Mouse (Mus musculus): ENCODE measurements around the gene Ntn5. TPM values are rescaled to one million over a fixed set of nuclear protein-coding genes. Genes with fewer than 3 reads are reported as not detected.

Gene Ntn5
- 2.3 TPM for polyA plus RNA-seq (2021)

DNA sequence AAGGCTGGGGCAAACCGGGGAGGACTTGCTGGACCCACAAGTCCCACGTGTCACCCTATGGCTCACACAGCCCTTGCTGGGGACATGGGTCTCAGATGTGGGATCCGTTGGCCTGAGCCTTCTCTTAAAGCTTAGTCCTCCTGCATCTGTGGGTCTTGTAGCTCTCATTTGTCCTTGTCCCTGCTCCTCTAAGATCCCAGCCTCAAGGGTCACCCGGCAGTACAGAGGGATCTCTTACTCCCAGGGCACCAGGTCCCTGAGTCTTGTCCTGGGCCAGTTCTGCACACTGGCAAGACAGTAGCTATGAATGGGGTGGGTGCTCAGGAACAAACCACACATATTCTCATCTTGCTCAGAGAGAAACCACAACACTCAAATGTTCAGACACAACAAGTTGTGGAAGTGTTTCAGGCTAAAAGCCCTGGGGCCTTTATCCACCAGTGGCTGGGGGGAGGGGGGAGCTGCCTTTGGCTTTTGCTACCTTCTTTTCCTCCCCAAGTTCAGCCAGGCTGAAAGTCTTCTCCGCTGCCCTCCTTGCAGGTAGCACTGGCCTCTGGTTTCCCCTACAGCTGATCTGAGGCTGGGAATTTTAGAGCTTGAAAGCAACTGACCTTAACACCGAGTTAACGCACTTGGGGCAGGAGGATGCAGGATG, at the start of gene Ntn5:
Gene Ntn5 (plus strand): TSS at position 627 of the 655 bp plus-strand sequence.
- CTCF ChIA-PET, result interaction anchor here (0.8 to 5.1 kb wide), 28 partner anchors 8 to 207 kb away, joined by 3 to 74 read pairs (median 6); partner anchors contain the start of genes Dbp, Fut1, Fut2 and Hsd17b14
- POLR2A ChIA-PET, result interaction anchor here (1.6 to 2.3 kb wide), 2 partner anchors 17 to 21 kb away, joined by 6 to 17 read pairs; partner anchors contain the start of gene Dbp
- no peaks in the 10 kb centered on the region for H3K27me3 ChIP-seq
- in situ Hi-C loops (cut with MboI; ENCODE audit: low pct_unique_long_range_greater_than_20kb), result loop anchor here (5.0 to 10.0 kb wide), 3 partner anchors 91 to 206 kb away; no protein-coding TSS in a partner anchor
- DNase-seq (ENCODE audit: low read depth, low spot score), result no peak
- TF ChIP-seq CTCF (IDR thresholded peaks at IDR 0.05), result no peak
- no peak for ATAC-seq

DNA sequence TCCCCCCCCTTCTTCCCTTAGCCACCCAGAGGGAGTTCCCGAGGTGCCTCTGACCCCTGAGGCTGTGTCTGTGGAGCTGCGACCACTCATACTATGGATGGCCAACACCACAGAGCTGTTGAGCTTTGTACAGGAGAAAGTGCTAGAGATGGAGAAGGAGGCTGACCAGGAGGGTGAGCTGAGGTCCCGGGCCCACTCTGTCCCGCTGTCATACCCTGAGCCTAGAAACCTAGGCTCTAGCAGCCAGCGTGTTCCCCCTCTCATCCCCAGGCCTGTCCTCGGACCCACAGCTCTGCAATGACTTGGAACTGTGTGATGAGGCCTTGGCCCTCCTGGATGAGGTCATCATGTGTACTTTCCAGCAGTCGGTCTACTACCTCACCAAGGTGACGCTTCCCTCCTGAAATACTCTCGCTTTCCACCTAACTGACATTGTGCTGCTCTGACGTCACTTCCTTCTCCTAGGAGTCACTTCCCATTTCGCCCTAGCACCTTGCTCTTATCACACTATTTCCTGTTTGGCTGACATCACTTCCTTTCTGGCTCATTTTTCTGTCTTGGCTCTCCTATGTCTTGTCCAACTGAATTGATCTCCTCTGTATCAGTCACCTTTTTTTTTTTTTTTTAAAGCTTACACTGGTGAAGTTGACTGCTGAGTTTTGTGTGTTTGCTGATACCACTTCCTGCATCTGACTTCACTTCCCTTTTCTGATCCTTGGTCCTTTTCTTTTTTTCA, 48.7 kb upstream of the Ntn5 start:
- CTCF ChIA-PET, result interaction anchor here (1.3 kb wide), 1 partner anchor 11 kb away, joined by 3 read pairs; no protein-coding TSS in a partner anchor
- in situ Hi-C loops (cut with MboI; ENCODE audit: low pct_unique_long_range_greater_than_20kb), result no loop called here
- POLR2A ChIA-PET, result no interaction called here
- ATAC-seq, result no peak
- DNase-seq (ENCODE audit: low read depth, low spot score), result no peak
- no peak for TF ChIP-seq CTCF (IDR thresholded peaks at IDR 0.05)
- no peaks in the 10 kb centered on the region for H3K27me3 ChIP-seq

DNA sequence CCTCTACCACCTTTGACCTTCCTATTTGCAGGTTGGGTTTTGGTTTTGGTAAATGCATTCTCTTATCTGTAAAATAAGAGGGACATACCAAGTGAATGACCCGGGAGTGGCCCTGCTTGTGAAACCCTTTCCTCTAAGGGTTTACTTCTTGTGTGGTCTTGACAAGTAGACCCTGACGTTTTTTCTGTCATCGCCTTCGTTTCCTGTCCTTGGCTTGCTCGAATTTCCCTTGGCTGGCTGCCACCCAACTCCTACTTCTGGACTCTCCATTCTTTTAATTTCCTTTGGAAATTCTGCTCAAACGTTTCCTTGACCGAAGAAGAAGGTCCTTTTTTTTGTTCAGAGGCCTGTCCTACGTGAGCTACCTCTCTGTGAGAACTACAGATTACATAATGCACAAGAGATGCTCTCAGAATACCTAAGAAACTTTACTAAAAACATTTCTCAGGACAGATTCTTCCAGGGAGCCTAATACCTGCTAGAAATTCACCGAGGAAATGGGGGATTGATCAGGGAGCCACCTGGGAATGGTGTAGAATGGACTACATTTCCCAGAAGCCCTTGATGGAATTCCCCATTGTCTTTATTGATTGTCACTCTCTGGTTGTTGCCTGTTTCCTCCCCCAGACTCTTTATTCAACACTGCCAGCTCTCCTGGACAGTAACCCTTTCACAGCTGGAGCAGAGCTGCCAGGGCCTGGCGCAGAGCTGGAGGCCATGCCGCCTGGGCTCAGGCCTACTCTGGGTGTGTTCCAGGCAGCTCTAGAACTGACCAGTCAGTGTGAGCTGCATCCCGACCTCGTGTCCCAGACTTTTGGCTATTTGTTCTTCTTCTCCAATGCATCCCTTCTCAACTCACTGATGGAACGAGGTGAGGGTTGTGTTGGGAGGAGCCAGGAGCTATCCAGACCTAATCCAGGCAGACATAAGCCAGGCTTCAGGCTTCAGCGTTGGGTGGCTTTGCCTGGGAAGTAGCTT, 47.8 kb upstream of the Ntn5 start:
- ATAC-seq, result no peak
- ChIA-PET CTCF (interaction anchor here (1.3 to 1.6 kb wide), 2 partner anchors 12 to 43 kb away, joined by 3 to 4 read pairs; no protein-coding TSS in a partner anchor), POLR2A (no interaction called here)
- H3K27me3 ChIP-seq, result no peaks in the 10 kb centered on the region
- no peak for TF ChIP-seq CTCF (IDR thresholded peaks at IDR 0.05)
- in situ Hi-C loops (cut with MboI; ENCODE audit: low pct_unique_long_range_greater_than_20kb), result no loop called here
- no peak for DNase-seq (ENCODE audit: low read depth, low spot score)

DNA sequence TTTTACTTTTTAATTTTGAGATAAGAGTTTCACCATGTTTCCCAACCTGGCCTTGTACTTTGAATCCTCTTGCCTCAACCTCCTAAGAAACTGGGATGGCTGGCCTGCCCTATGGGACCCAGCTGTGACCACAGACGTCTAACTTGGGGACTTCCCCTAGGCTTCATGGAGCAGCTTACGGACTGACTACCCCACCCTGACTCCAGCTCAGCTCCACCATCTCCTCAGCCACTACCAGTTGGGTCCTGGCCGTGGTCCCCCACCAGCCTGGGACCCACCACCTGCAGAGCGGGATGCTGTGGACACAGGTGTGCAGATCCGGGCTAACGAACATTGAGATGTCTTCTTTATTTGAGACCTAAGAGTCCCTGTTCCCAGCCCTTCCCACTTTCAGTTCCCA, 46.1 kb upstream of the Ntn5 start:
- CTCF ChIA-PET, result interaction anchor here (1.6 kb wide), 1 partner anchor 44 kb away, joined by 4 read pairs; no protein-coding TSS in a partner anchor
- no peak for ATAC-seq
- no peaks in the 10 kb centered on the region for H3K27me3 ChIP-seq
- DNase-seq (ENCODE audit: low read depth, low spot score), result no peak
- in situ Hi-C loops (cut with MboI; ENCODE audit: low pct_unique_long_range_greater_than_20kb), result no loop called here
- no peak for TF ChIP-seq CTCF (IDR thresholded peaks at IDR 0.05)
- POLR2A ChIA-PET, result no interaction called here

DNA sequence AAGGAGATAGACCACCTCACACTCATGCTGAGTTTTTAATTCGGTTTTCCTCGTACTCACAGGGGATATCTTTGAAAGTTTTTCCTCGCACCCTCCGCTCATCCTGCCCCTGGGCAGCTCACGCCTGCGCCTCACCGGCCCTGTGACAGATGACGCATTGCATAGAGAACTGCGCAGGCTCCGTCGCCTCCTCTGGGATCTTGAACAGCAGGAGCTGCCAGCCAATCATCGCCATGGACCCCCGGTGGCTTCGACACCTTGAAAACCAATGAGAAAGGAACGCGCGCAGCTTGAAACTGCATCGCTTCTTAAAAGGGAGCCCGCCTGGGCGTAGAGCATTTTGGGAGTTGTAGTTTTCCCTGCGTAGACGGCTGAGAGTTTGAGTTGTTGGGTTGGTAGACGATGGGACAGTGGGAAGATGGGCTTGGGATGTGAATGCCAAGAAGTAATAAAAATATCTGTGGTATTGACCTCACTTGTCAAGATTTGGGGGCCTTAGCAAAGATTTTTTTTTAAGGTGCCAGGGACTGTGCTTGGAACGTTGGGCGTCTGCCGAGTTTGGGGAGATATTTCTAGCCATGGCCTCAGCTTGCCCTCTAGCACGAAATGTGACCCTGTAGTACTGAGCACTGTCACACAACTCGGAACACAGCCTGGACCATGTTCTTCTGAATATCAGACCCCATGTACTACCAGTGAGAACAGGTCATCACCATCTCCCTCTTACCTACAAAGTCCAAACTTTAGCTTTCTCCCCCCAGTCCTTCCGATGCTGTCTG, 45.0 kb upstream of the Ntn5 start:
- in situ Hi-C loops (cut with MboI; ENCODE audit: low pct_unique_long_range_greater_than_20kb), result no loop called here

DNA sequence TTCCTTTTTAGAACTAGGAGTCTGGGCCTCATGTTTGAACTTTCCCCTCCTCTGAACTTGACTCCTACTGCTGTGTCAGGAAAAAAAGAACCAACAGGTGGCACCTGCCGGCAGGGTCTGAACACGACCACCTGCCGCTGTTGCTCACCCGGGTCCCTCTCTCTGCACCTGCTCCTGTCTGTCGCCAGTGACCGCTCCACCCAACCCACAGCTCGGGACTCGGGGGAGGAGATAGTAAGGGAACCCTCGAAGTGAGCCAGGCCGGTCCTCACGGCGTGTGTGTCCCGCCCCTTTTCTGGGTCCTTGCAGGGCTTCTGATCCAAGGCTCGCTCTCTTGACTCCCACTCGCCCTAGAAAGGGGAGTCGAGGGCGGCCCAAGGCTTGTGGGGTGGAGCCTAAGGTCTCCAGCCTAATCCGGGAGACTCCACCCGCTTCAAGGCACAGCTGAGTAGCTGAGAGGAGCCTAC, 44.2 kb upstream of the Ntn5 start, which contains the start of gene Mamstr:
Gene Mamstr (plus strand): TSS at position 417 of the 467 bp plus-strand sequence.
- ChIA-PET POLR2A (no interaction called here), CTCF (interaction anchor here (2.1 kb wide), 1 partner anchor 43 kb away, joined by 6 read pairs; no protein-coding TSS in a partner anchor)
- no peak for DNase-seq (ENCODE audit: low read depth, low spot score)
- no peak for ATAC-seq
- TF ChIP-seq CTCF (IDR thresholded peaks at IDR 0.05), result no peak
- H3K27me3 ChIP-seq, result no peaks in the 10 kb centered on the region
- in situ Hi-C loops (cut with MboI; ENCODE audit: low pct_unique_long_range_greater_than_20kb), result no loop called here

More for the DNA sequence above, 45.0 kb upstream of the Ntn5 start:
- DNase-seq (ENCODE audit: low read depth, low spot score), result no peak
- no peak for ATAC-seq
- POLR2A ChIA-PET, result no interaction called here
- no peak for TF ChIP-seq CTCF (IDR thresholded peaks at IDR 0.05)
- H3K27me3 ChIP-seq, result no peaks in the 10 kb centered on the region
- CTCF ChIA-PET, result interaction anchor here (2.1 kb wide), 1 partner anchor 44 kb away, joined by 6 read pairs; no protein-coding TSS in a partner anchor

DNA sequence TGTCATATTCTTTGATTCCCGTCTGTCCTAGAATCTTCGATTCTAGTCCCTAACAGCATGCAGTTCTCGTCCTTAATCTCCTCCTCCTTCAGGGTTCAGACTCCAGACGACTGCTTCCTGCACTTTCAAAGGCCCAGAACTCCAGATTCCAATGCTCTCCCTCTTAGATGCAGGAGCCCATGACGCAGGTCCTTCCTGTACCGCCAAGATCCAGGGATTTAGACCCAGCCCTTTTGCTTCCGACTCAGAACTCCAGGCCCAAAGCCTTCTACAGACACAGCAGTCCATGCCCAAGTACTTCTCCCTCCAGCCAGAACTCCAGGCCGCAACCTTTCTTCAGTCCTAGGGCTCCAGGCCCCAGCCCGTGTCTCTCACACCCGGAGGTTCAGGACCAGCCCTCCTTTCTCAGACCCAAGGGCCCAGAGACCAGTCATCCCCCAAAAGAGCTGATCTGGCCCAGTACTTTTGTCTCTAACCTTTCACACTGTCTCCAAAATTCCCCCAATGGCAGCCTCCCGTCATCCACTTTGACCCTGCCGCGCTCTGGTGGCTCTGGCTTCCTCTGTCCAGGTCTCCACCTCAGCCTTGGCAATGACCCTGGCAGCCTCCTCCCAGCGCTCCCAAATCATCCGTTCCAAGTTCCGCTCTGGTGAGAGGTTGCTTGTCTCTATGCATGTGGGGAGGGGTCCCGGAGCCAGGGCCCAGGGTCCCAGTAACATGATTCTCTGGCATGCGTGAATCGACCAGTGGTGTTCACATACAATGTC, 43.4 kb upstream of the Ntn5 start:
- ATAC-seq, result no peak
- no peak for TF ChIP-seq CTCF (IDR thresholded peaks at IDR 0.05)
- no peaks in the 10 kb centered on the region for H3K27me3 ChIP-seq
- in situ Hi-C loops (cut with MboI; ENCODE audit: low pct_unique_long_range_greater_than_20kb), result no loop called here
- no peak for DNase-seq (ENCODE audit: low read depth, low spot score)
- POLR2A ChIA-PET, result no interaction called here
- CTCF ChIA-PET, result interaction anchor here (2.1 kb wide), 1 partner anchor 42 kb away, joined by 6 read pairs; no protein-coding TSS in a partner anchor

DNA sequence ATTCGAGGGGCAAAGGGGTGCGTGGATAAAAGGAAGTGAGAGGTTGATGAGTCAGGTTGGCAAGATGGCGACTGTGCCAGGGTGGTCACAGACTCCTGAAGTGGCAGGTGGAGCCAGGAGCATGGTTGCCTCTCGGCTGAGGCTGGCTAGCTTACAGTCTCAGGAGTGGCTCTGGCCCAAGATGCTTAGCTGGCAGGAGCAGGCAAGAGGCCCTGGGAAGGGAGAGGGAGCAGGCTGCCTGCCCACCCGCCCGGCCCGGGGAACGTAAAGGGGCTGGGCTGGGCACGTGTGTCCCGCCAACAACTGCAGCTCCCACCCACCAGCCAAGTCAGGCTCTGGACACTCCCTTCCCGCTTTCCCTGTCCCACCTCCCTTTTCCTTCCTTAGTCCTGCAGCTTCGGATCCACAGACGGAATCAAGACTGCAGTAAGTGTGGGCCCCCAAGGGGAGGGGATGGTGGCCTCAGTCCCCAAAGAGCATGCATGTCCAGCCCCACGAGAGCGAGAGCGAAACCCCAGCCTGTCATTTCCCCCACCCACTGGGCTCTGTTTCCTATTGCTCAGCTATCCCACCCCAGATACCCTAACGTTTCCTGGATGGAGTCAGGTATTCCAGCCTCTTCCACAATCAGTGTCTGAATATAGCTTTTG, 42.3 kb upstream of the Ntn5 start:
- no peak for TF ChIP-seq CTCF (IDR thresholded peaks at IDR 0.05)
- H3K27me3 ChIP-seq, result no peaks in the 10 kb centered on the region
- ChIA-PET CTCF (interaction anchor here (1.0 to 1.3 kb wide), 2 partner anchors 8 to 19 kb away, joined by 3 read pairs; no protein-coding TSS in a partner anchor), POLR2A (no interaction called here)
- in situ Hi-C loops (cut with MboI; ENCODE audit: low pct_unique_long_range_greater_than_20kb), result no loop called here
- no peak for DNase-seq (ENCODE audit: low read depth, low spot score)
- no peak for ATAC-seq

Measured in Patski (cell line).